Mouse (Mus musculus): ENCODE data around the gene Bnip3.

DNA sequence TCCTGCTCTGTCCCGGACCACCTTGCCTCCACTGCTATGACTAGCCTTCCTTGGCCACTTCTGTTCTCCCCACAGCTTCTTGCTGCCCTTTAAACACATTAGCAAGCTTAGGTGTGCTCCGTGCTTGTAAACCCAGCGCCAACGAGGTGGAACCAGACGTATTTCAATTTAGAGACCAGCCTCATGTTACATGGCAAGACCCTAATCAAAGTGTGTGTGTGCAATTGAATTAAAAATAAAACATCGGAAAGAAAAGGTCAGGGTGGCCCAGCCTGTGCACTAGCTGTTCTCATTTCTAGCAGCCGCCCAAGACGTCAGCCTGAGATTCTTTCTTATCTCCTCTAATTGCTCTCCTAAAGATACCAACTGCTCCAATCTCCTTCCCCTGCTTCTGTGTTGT lies 64.2 kb downstream of the Bnip3 start:
- TF ChIP-seq TAL1 (IDR thresholded peaks at IDR 0.05; ENCODE audit: low read length), result no peak
- TF ChIP-seq GATA1 (IDR thresholded peaks at IDR 0.05; ENCODE audit: low read length), result no peak
